Mouse (Mus musculus) effector memory CD4-positive, alpha-beta T cell, adult 5 months (primary cell): ENCODE measurements around the gene Dnmbp. TPM values are rescaled to one million over a fixed set of nuclear protein-coding genes. Genes with fewer than 3 reads are reported as not detected.

Source experiments
- polyA plus RNA-seq: library from polyadenylated mRNA; unstranded; fragments of 100-300 nt; shearing (Covaris generic); gene quantifications from one replicate; pipeline ENCODE4 v1.2.1, GENCODE M21; 2017

Dnmbp gene
- 6.5 TPM for polyA plus RNA-seq

DNA sequence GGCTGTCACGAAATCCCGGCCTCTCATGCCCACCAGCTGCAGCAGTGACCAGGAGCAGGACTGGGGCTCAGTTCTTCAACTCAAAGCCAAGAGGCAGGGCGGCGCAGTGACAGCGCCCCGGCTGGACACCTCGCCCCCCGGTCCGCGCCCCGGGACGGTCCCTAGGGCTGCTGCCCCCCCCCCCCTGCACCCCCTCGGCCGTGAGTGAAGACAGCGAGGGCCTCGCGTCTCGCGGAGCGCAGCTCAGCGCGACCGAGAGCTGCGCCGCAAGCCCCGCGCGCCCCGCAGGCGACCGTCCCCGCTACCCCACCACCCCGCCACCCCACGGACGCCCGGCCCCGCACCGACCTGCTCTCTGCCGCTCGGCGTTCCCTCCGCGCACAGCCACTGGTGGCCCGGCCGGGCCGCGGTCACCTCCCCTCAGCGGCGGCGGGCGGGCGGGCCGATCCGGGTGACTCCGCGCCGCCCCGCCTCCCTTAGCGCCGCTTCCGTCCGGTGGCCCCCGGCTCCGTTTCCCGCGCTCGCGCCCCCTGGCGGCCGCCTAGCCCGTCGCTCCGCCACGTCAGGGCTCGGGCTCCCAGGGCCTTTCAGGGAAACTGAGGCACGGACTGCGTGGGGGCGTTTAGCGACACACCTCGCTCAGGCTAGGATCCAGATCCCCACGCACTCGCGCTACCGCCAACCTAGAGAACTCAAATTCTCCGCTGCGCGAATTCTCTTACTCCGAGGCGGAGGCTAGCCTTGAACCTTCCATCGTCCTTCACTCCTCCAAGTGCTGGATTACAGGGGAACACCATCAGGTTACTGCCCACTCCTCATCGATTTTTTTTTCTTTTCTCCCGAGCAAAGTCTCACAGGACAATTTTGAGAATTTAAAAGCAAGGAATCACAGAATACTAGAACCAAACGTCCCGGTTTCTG lies at the start of gene Dnmbp:
Gene Dnmbp (minus strand): TSS at position 423 of the 921 bp plus-strand sequence.

DNA sequence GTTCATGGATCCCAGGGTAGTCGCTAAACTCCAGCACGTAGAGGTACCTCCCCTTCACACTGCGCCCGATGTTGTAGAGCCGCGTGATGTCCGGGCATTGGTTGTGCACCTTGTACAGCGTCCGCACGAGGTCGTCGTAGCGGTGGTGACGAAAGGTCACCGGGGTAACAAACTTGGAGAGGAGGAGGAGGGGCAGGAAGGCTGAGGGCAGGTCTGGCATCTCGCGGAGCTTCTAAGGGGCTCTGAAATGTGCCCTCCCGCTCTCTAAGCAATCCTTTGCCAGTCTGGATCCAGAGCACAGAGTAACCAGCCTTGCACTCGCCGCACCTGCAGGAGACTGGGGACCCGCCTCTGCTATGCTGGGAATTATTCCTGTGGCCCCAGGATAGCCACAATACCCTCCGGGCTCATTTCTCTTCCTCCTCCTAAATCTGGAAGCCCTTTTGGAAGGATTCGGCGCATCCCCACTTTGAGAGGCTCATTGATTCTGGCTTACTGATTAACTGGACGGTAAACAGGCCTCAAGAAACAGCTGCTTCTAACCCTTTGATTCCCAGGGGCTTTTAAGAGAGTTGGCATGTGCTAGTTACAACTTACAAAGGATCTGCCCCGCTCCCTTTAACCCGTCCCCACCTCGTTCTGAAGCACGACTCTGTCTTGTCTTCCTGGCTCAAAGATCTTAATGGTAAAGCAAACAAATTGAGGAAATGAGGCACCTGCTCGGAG lies 46.2 kb upstream of the Dnmbp start, which contains the start of gene Cpn1:
Gene Cpn1 (minus strand): TSS at position 488 of the 726 bp plus-strand sequence.

Other genes with a start within 250 kb of the Dnmbp start
- gene Cutc, start 187.2 kb downstream of the Dnmbp start, polyA plus RNA-seq, result 11.9 TPM
- 10.6 TPM for gene Cox15, start 187.2 kb downstream of the Dnmbp start, polyA plus RNA-seq
- gene Abcc2, start 158.0 kb downstream of the Dnmbp start, polyA plus RNA-seq, result 0.70 TPM
- not detected for gene Cpn1, start 46.4 kb upstream of the Dnmbp start, polyA plus RNA-seq
- gene Cyp2c23, start 89.0 kb upstream of the Dnmbp start, polyA plus RNA-seq, result not detected
- 5.3 TPM for gene Erlin1, start 129.6 kb upstream of the Dnmbp start, polyA plus RNA-seq
- 88.2 TPM for gene Chuk, start 167.3 kb upstream of the Dnmbp start, polyA plus RNA-seq
- 21.6 TPM for gene Cwf19l1, start 195.7 kb upstream of the Dnmbp start, polyA plus RNA-seq
- gene Bloc1s2, start 206.3 kb upstream of the Dnmbp start, polyA plus RNA-seq, result 69.6 TPM